Mouse (Mus musculus): ENCODE measurements around the gene Sema4g. TPM values are rescaled to one million over a fixed set of nuclear protein-coding genes. Genes with fewer than 3 reads are reported as not detected.
A peak's percentile ranks its signal among the peaks of the same experiment; 100 is the strongest.

Sema4g gene
- total RNA-seq, 2 experiments from 2014 or later, result 0.56 to 0.72 TPM

GRCm38 (mm10) chr19:45046523-45047321, 57.8 kb downstream of the Sema4g start:
- intact Hi-C loops (cut with DNase I), result no loop called here
- DNase-seq, result peak; percentile 78 to 79

DNA sequence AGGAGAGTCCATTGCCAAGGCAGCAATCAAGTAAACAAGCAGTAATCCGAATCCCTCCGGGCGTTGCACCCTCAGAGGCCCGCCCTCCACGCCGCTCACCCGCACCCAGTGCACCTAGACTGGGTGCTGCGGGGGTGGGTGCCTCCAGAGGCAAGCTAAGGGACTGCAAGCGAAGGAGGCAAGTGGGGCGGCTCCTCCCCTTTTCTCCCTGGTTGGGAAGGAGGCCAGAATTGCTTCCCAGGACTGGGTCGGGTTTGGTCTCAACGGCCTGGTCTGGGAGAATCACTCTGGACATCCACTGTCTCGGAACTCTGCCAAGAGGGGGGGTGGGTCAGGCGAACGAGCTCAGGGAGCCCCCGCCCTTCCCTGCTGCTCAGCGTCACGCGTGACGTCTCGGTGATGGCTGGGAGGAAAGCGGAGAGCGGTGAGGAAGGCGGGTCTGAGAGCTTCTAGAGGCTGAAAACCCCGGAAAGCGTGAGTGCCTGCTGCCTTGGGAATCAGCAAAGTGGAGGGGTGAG, 58.6 kb downstream of the Sema4g start, which contains the start of gene Sfxn3:
Sfxn3 (plus strand) TSS at position 87 of the 518 bp plus-strand sequence.
- peak; percentile 94 to 97 for DNase-seq
- intact Hi-C loops (cut with DNase I), result no loop called here

DNA sequence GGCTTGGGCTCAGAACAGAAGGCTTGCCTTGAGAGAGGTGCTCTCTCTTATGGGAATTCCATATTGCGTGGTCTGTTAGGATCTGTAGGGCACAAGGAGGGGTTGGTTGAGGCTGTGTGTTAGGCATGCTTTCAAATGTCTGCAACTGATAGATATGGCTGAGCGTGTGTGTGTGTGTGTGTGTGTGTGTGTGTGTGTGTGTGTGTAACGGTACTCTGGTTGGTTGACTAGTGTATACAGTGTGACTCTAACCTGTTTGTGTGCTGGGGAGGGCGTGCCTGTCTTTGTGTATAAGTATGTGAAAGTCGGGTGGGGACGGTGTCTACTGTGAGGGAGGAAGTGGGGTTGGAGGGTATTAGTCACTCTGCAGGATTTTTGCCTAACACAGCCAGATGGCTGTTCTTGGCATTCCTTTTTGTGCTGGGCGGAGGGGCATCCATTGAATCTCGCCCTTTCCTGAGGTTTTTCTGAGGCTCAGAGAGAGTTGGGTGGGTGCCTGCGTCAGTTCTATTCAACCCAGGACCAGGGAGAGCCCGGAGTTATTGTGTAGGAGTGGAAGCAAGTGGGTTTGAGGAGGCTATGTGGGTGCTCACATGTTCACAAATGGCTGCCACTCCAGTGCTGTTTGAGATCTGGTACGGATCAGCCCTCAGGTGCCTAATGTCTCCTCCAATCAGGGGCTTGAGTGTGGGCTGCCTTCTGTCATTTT, 59.2 kb downstream of the Sema4g start:
- peak; percentile 51 to 53 for DNase-seq
- intact Hi-C loops (cut with DNase I), result no loop called here

DNA sequence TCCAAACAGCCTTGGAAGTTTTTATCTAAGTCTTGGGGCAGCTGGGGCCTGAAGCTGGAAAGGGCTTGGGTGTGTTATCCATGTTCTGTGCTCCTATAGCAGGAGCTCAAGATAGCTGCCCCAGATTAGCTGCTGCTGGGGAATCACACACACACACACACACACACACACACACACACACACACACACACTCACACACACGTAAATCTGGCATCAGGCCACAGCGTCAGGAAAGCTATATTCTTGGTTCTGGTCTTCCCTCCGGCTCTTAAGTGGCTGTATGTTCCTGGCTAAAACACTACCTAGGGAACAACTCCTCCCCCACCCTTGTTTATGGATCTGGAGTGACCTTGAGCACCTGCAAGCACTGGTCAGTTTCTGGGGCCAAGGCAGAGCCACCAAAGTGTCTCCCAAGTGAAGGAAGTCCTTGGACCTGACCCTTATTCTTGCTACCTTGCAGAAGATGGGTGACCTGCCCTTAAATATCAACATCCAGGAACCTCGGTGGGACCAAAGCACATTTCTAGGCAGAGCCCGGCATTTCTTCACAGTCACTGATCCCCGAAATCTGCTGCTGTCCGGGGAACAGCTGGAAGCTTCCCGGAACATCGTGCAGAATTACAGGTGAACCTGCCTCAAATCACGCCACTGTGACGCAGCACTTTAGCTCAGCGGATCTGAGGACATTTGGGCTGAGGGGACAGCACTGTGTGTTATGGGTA, 59.9 kb downstream of the Sema4g start:
- intact Hi-C loops (cut with DNase I), result no loop called here
- no peak for DNase-seq

GRCm38 (mm10) chr19:45049523-45049922, 60.6 kb downstream of the Sema4g start:
- intact Hi-C loops (cut with DNase I), result no loop called here

More at GRCm38 (mm10) chr19:45049523-45049922, 60.6 kb downstream of the Sema4g start:
- no peak for DNase-seq

Other genes starting within 250 kb of the Sema4g start
- gene Pax2, start 233.1 kb upstream of the Sema4g start, total RNA-seq (2021), result not detected
- gene Slf2, start 58.0 kb upstream of the Sema4g start, total RNA-seq (2021), result 10 to 100 TPM; 26.4 to 26.8 TPM
- 10 to 100 TPM; 21.5 to 22.0 TPM for gene Twnk, start 16.6 kb downstream of the Sema4g start, total RNA-seq (2021)
- 10 to 100 TPM; 50.3 to 53.9 TPM for gene Mrpl43, start 17.3 kb downstream of the Sema4g start, total RNA-seq (2021)
- gene Lzts2, start 25.3 kb downstream of the Sema4g start, total RNA-seq (2021), result 10 to 100 TPM; 66.4 to 72.4 TPM
- gene Pdzd7, start 56.6 kb downstream of the Sema4g start, total RNA-seq (2021), result under 1 TPM in 1 of 2 experiments, not detected in 1; 0.19 TPM
- gene Sfxn3, start 58.4 kb downstream of the Sema4g start, total RNA-seq (2021), result 10 to 100 TPM; 15.7 to 19.1 TPM
- 1 to 10 TPM; 4.9 to 7.0 TPM for gene Kazald1, start 86.1 kb downstream of the Sema4g start, total RNA-seq (2021)
- gene Tlx1, start 161.6 kb downstream of the Sema4g start, total RNA-seq (2021), result under 1 TPM; 0.22 to 0.27 TPM
- gene Lbx1, start 246.7 kb downstream of the Sema4g start, total RNA-seq (2021), result not detected